Mouse (Mus musculus) midbrain, embryonic 16.5 days (tissue): ENCODE results near the gene Mb21d2. TPM values are rescaled to one million over a fixed set of nuclear protein-coding genes. Genes with fewer than 3 reads are reported as not detected.

Experiments used
- polyA plus RNA-seq: library from polyadenylated mRNA; unstranded; fragments of >200 nt; fragmentation: Nextera tagmentation; extraction: Ambion mirVana; gene quantifications from 2 replicates; pipeline ENCODE4 v1.2.1, GENCODE M21; 2015

Mb21d2 gene
- polyA plus RNA-seq, 1 experiment from 2014 or later: 10.8 TPM

Other genes with a start within 250 kb of the Mb21d2 start
- gene Fgf12, start 176.6 kb downstream of the Mb21d2 start, polyA plus RNA-seq: 41.0 and 47.5 TPM in 2 replicates